Mouse (Mus musculus): ENCODE data around the gene Cdkn1a.
"Not testable (repeated sequence)": the region's sequence is repeated elsewhere in the genome, so short reads cannot be mapped to it uniquely, and the experiment has no call there.

The Cdkn1a gene

DNA sequence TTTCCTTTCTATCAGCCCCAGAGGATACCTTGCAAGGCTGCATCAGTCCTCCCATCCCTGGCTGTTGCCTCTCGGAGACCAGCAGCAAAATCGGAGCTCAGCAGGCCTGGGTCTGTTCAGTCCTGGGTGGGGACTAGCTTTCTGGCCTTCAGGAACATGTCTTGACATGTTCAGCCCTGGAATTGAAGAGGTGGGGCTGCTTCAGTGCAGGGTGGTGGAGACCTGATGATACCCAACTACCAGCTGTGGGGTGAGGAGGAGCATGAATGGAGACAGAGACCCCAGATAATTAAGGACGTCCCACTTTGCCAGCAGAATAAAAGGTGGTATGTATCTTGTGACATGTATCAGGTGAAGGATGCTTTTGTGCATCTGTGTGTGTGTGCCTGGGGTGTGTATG is at the start of gene Cdkn1a:
Cdkn1a (plus strand) TSS at position 201 of the 400 bp plus-strand sequence.
- peak; percentile 2 for DNase-seq (ENCODE audit: low spot score)

DNA sequence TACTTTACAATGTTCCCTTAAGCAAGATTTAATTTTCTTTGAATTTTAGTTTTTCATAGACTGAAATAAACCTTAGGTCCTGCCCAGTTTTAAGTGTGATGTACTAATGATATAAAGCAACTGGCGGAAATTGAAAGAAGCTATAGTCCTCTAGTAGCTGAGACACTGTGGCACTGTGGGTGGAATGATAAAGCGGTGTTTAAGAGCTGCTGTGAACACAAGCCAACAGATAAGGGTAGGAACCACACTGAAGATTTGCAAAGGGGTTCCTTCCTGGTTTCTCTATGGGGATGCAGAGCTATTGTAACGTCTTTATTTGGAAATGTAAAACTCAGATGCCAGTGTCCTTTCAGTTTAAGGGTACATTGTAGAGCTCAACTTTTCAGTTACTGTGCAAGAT is 49.1 kb upstream of the Cdkn1a start:
- DNase-seq (ENCODE audit: low spot score) = not testable (repeated sequence)

DNA sequence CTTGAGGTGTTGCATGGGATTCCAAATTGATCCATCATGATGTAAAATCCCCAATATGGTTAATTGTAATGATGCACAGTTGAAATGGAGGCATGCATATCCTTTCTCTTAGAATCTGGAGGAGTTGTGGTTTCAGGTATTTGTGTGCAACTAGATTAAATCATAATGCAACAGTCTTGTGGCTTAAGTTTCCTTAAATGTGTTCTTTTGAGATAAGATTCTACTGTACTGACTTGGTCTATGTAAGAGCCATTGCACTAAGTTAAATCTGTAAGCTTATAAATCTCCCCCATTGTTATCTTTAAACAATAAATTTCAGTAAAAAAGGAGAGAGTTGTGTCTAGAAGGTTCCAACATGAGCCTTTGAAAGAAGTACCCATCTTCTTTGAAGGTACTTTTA is 48.2 kb upstream of the Cdkn1a start:
- DNase-seq (ENCODE audit: low spot score) = no peak

DNA sequence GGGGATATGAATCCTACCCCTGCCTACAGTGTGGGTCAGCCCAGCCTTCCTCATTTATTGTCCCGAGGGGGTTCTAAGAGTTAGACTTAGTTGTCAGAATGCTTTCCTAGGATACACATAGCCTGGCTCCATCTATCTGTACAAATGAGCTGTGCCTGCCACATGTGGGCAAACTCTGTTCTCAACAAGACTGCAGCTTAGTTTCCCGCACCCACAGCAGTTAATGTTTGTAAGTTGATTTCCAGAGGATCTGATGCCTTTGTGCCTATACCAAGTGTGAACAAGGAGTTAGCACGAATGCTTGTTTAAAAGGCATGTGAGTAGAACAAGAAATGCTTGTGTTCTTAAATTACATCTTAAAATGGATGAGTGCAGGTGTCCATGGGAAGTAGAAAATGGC is 47.2 kb upstream of the Cdkn1a start:
- DNase-seq (ENCODE audit: low spot score) = no peak

DNA sequence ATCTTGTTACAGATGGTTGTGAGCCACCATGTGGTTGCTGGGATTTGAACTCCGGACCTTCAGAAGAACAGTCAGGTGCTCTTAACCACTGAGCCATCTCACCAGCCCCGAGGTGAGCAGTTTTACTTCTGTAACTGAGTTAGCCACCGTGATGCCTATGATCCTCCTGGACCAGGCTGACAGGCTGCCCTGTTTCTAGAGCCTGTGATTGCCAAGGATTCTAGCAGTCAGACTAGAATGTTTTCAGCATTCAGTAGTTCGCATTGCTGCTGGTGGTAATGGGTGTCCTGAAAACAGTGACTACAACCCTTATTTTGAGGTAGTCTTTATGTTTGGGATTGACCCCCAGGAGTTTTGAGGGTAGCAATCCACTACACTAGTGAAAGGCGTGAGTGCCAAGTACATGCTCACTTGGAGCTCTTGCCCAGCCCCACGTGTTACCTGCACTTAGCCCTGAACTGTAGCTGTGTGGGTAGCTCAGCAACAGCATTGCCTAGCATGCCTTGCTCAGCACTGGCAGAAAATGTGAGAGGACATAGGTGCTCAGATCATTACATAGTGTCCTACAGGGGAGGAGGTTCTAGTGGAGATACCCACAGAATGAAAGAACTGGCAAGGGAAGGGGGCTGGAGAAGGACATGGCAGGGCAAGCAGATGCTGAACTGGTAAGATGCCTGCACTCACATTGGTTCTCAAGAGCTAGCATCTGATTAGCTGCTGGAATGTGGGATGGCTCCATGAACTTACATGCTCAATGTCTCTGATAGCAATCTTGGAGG is 46.4 kb upstream of the Cdkn1a start:
- no peak for DNase-seq (ENCODE audit: low spot score)

DNA sequence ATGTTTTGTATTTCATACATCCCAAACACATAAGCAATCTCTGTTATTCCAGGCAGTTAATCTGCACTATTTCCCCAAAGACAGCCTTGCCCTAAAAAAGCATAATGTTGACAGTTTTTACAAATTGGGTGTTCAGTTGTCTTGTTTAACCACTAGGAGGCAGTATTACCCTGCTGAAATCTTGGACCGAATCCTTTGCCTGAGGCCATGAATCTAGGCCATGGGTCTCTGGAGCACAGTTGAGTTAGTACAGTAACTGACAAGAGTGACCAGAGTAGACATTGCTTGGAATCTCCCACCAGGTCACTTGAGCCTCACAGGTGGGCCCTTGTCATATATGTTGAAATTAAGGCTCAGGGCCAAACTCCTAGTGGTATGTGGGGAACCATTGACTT is 45.9 kb upstream of the Cdkn1a start:
- no peak for DNase-seq (ENCODE audit: low spot score)

DNA sequence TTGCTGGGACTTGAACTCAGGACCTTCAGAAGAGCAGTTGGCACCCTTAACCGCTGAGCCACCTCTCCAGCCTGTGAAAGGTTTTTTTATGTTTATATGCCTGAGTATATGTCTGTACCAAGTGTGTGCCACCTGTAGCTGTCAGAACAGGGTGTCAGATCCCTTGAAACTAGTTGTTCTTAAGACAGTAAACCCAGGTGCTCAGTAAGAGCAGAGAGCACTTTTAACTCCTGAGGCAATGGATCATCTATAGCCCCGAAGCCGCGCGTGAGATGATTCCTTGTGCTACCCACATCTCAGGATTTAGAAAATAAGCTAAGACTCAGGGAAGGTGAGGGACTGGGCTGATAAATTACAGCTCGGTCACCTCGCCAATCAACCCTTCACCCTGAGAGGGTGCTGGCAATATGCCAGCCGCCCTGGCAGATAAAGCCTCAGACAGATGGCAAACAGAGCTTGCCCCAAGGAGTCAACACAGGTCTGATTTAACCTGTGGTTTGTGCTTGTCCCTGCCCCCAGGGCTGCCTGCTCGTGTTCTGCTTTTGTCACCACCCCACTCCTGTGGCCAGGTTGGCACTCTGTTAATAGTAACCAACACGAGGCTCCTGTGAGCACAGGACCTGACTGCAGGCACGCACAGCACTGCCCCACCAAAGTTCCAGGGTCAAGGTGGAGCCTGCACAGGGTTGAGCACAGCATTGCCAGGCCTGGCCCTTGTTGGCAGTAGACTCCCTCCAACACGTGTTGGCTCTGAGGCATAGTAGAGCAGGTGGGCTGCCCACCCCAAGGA is 44.8 kb upstream of the Cdkn1a start:
- DNase-seq (ENCODE audit: low spot score) = no peak

DNA sequence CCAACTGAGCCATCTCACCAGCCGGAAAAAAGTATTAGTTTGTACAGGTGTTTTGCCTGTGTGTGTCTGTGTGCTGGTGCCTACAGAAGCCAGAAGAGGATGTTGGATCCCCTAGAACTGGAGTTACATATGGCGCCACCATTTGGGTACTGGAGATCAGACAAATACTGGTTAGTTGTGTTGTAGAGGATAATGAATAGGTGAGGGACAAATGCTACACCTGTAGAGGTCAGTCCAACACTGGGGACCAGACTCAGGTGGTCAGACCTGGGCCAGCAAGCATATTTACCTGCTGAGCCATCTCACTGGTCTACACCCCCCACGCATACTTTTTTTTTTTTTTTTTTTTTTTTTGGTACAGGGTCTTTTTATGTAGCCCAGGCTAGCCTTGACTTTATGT is 43.9 kb upstream of the Cdkn1a start:
- no peak for DNase-seq (ENCODE audit: low spot score)

DNA sequence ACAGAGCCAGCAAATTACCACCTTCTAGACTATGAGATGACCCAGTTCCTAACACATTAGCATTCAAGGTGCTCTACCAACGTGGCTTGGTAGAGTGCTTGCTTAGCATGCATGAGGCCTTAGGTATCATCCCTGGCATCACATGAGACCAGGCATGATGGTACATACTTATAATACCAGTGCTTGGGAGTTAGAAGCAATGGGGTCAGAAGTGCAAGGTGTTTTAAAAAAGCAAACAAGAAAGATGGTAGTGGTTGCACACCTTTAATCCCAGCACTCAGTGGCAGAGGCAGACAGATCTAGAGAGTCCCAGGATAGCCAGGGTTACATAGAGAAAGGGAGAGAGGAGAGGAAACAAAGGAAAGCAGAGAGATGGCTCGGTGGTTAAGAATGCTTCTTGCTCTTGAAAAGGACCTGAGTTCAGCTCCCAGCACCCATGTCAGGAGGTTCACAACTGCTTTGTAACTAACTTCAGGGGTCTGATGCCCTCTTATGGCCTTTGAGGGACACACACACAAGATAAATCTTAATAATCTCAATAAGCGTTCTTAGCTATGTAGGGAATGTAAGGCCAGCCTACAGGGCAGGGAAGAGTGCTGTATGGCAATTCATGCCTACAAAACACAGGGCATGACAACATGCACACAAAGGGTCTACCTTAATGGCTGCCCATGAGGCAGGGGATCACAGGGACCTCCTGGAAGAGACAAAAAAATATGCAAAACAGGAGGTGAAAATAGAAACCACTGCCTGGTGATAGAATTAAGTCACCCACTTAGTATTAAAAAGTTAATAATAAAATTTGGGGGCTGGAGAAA is 42.9 kb upstream of the Cdkn1a start:
- DNase-seq (ENCODE audit: low spot score) = no peak

DNA sequence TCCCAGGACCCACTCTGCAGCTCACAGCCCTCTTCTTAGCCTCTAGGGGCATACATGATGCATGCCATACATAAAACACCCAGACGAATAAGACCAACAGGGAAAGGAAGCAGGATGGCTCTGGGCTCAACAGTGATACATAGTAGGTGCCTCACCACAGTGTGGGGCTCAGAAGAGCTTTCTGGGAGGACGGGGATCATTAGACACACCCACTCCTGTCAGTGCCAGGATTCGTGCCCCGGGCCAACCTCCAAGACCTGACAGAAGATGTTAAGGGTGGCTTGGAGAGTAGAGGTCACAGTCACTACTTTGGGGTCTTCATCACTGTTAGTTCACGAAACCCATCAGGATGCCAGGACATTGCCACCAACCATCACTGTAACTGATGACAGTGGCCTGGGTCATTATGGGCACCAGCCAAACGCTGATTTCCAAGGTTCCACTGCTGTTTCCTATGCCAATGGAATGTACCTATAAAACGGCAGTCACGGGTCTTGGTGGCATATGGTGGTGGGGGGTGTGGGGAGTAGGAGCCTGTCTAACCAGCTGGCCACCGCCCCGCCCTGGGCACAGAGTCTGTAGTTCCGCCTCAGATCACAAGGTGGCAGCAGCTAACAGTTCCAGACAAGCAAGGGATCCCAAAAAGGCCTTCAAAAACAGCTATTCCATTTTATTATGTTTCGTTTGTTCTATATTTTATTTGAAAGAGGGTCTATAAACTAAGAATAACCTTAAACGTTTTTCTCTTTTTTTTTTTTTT is 41.8 kb upstream of the Cdkn1a start:
- peak; percentile 92 for DNase-seq (ENCODE audit: low spot score)

DNA sequence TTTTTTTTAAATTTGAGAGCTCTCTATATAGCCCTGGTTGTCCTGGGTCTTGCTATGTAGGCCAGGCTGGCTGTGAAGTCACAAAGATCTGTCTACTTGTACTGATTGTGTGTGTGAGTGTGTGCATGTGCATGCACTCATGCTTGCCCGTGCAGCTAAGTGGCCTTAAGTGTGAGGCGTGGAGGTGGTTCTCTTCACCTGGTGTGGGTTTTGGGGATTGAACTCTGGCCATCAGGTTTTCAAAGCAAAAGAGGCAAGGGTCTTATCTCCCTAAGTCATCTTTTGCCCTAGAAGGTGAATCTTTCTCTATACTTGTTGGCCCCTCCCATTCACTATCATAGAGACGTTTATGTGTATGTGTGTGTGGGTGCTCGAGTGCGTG is 41.3 kb upstream of the Cdkn1a start:
- no peak for DNase-seq (ENCODE audit: low spot score)

DNA sequence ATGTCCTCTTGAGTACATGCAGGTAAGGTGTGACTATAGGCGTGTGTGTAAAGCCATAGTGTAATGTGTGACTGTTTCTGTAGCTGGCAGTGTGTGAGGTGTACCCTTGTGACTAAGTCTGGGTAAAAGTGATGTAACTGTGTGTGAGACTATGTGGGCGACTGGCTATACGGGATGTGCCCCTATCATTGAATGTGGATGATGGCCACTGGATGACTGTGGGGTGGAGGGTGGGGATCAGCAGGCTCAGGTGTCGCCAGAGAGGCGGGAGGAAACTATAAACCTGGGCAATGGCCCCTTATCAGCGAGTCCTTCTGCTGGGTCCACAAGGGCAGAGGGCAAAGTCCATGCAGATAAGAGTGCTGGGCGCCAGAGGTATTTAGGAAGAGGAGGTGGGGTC is 40.9 kb upstream of the Cdkn1a start:
- DNase-seq (ENCODE audit: low spot score) = no peak

DNA sequence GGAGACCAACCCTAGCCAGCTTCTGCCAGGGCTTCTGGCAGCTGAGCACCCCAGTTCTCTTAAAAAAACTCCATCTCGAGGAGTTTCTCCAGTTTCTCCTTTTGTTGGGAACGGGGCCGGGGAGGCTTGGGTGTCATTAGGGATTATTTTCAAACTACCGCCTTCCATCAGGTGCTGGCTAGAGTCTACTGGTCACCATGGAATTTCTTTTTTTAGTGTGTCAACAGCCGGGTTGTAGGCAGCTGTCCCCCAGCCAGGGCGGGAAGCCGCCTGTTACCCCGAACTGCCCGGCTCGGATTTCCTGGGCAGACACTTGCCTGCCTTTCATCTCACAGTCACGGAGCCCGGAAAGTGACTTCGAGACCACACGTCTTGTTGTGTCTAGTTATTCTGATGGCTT is 40.0 kb upstream of the Cdkn1a start:
- DNase-seq (ENCODE audit: low spot score) = no peak

DNA sequence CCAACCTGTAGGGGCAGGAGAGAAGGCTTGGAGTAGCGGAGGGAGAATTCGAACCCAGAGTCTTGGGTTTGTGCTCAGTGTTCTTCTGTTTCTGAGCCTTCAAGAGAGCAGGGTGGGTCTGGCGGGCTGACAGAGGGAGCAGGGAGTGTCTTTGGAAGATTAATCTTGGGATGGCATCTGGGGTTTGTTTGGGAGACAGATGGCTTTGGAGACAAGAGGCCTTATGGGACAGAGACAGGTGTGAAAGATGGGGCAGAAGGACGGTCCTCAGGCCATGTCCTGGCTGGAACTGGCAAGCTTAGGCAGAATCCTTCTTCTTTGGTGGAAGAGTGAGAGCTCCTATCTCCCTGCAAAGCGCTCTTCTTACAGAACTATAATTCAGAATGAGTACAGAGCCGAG is 37.7 kb upstream of the Cdkn1a start:
- DNase-seq (ENCODE audit: low spot score) = no peak

DNA sequence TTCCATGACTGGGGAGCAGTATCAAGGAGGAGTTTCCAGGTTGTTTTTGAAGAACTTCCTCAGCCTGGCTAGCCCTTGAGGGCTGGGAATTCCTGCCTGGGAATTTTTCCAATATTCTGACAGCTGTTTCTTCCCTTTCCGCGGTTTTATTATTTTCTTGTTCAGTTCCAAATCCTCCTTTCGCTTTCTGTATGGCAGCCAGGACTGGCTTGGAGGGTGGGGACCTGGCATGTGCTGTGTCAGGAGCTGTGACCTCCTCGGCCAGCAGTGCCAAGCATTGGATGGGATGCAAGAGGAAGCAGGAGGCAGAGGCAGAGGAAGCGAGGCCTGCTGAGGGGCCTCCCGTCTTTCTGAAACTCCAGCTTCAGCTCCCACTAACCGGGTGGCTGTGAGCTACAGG is 36.9 kb upstream of the Cdkn1a start:
- no peak for DNase-seq (ENCODE audit: low spot score)

DNA sequence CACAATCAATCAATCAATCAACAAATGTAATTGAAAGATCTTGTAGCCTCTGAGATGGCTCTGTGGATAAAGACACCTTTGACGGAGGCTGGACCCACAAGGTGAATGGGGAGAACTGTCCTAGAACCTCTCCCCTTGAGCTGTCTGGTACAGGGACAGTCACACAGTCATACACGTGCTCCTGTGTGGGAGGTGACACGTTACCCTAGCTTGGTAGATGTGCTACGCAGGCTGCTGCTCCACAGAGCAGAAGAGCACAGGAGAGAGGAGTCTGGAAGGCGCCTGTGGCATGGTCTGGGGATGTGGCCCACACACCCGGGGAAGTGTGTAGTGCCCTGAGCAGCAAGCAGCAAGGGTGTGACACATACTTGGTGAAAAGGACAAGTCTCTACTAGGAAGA is 36.3 kb upstream of the Cdkn1a start:
- DNase-seq (ENCODE audit: low spot score) = no peak

DNA sequence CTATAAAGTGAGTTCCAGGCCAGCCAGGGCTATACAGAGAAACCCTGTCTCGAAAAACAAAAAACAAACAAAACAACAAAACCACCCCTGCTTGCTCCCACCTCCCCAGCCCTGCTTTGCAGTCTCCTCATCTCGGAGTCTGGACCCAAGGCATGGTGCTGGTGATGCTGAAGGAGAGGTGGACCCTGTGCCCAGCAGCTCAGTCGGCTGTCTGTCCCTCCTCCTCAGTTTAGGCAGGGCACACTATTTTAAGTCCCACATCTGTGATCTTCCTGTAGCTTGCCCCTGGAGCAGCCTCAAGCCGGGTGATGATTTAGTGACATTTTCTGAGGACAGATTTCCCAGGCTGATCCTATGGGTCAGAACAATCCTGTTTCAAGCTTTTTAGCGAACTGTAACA is 35.2 kb upstream of the Cdkn1a start:
- no peak for DNase-seq (ENCODE audit: low spot score)

DNA sequence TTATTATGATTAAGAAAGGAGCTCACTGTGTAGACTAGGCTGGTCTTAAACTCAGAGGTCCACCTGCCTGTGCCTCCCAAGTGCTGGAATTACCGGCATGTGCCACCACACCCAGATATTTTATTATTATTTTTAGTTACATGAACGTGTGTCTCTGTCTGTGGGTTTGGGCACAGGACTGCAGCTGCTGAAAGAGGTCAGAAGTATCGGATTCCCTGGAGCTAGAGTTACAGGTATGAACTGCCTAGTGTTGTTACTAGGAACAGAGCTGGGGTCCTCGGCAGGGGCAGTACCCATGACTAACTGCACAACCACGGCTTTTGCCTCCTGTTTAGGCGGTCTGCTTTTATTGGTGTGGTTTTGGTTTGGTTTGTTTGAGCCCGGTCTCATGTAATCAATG is 34.6 kb upstream of the Cdkn1a start:
- no peak for DNase-seq (ENCODE audit: low spot score)

DNA sequence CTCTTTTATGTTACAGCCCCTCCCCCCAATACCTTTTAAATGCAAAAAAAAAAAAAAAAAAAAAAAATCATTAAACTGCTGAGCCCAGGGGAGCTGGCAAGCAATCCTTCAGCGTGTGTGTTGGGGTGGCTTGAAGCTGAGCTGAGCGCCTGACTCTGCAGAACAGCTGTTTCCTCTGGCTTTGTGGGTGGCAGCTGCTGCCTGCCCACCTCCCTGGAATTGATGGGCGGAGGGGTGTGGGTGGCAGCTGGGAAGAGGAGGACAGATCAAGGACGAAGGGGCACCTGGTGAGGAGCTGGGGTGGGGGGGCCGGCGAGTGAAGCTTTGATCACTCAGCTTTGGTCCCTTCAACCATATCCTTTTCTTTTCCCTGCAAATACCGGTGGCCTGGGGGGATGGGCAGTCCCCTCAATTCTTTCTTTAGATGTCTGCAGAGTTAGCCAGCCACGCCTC is 34.1 kb upstream of the Cdkn1a start:
- no peak for DNase-seq (ENCODE audit: low spot score)

DNA sequence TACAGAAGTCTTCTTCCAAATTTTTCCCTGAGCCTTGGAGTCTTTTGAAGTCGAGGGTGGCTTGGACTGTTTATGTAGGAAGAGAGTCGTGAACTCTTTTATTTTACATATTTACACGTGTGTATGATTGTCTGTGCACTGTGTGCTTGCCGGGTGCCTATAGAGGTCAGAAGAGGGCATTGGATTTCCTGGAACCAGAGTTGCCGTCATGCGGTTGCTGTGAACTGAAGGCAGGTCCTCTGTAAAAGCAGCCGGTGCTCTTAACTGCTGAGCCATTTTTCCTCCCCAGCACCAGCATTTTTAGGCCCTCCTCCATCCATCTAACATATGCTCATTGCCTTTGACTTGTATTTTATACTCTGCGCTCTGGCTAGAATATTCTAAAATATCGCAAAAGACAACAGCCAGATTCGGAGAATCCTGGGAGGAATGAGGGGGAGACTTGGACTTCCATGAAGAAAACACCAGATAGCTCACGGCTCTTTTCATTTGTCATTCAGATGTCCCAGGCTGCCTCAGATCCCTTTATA is 33.4 kb upstream of the Cdkn1a start:
- no peak for DNase-seq (ENCODE audit: low spot score)

DNA sequence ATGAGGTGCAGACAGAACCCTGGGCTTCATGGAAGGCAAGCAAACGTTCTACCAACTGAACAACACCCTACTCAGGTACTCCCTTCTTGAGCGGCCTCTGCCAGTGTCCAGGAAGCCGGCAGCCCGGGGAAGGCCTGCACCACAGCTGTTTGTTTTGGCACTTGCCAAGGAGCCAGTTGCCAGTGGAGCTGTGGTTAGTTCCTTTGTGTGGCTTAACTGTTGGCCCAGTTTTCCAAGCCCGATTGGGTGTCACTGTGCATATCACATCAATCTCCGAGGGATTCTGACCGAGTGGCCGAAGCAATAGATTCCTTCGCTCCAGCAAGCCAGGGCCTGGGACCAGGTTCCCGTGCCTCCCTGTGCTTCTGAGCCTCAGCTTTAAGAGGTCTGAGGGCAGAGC is 32.8 kb upstream of the Cdkn1a start:
- DNase-seq (ENCODE audit: low spot score) = no peak

DNA sequence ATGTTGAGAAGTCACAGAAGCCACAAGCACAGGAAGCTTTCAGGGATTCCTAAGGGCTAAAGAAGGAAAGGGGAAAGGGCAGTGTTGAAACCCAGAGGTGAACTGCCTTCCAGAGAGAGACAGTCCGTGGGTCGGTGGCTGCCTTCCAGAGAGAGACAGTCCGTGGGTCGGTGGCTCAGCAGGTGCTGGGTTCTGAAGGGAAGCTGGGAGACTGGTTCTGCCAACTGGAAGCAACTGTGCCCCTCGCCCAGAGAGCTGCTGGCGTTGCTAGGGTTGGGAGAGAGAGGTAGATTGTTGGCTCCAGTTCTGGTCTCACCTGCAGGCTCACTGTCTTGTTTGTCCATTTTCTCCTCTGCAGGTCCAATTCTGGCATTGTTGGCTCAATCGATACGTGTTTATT is 32.3 kb upstream of the Cdkn1a start:
- no peak for DNase-seq (ENCODE audit: low spot score)

Data from layer of hippocampus, adult 11-12 months (tissue).